Mouse (Mus musculus) v-Abl transformed pro-B cells (cell line): ENCODE results near the gene Kif5a.
"Not testable (repeated sequence)": the region's sequence is repeated elsewhere in the genome, so short reads cannot be mapped to it uniquely, and the experiment has no call there.

Experiments
- in situ Hi-C, 2 experiments: fragments of 400-800 bp; cut with MboI; formaldehyde crosslinking; loops; one replicate each; pipeline ENCODE4 v1.15.1; 2025; ENCODE audit not compliant: unreplicated experiment in 2 of 2

Kif5a gene

DNA sequence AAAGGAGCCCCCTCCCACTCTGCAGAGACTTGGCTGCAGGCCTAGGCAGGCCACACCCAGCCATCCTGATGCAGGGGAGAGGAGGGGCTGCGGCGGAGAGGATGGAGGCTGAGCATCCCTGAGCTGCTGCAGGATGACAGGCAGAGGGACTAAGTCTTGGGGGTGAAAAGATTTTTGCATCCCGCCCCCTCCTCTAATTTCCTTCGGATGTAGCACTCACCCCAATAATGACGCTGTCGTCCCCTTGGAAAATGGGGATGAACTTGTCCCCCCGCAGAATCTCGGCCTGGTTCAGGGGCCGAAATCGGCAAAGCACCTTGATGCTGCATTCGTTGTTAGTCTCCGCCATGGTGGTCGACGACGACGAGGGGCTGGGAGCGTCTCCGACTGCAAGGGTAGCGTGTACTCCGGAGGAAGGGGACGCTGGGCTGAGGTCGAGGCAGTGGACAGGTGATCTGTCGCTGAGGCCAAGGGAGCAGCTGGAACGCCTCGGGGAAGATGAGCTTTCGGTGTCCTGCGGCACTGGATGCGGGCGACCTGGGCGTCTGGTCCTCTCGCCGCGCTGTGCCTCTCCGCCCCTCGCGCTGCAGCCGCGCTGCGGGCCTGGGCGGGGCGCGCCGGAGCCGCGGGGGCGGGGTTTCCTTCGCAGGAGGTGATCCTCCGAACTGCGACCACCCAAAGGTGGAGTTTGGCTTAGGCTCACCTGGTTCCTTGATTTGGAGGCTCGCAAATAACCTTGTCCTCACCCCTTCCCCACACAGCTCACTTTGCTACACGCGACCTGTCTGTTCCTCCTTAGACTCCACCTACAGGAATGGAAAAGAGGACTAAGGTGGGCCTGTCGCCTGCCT is at the start of gene Kif5a:
Gene Kif5a (minus strand): TSS at position 801 of the 851 bp plus-strand sequence.
- in situ Hi-C loops: loop anchor here (5.0 kb wide), 1 partner anchor 50 kb away; the partner anchor contains the start of gene Mars (in 2 of the 2)

- in situ Hi-C loops: loop anchor here (5.0 kb wide), 1 partner anchor 51 kb away; the partner anchor contains the start of gene Kif5a (in 2 of the 2)
Measured at GRCm38 (mm10) chr10:127312858-127313257, 49.7 kb upstream of the Kif5a start.

GRCm38 (mm10) chr10:127312356-127312676 is 49.2 kb upstream of the Kif5a start:
- in situ Hi-C loops: loop anchor here (5.0 kb wide), 1 partner anchor 50 kb away; the partner anchor contains the start of gene Kif5a (in 2 of the 2)

DNA sequence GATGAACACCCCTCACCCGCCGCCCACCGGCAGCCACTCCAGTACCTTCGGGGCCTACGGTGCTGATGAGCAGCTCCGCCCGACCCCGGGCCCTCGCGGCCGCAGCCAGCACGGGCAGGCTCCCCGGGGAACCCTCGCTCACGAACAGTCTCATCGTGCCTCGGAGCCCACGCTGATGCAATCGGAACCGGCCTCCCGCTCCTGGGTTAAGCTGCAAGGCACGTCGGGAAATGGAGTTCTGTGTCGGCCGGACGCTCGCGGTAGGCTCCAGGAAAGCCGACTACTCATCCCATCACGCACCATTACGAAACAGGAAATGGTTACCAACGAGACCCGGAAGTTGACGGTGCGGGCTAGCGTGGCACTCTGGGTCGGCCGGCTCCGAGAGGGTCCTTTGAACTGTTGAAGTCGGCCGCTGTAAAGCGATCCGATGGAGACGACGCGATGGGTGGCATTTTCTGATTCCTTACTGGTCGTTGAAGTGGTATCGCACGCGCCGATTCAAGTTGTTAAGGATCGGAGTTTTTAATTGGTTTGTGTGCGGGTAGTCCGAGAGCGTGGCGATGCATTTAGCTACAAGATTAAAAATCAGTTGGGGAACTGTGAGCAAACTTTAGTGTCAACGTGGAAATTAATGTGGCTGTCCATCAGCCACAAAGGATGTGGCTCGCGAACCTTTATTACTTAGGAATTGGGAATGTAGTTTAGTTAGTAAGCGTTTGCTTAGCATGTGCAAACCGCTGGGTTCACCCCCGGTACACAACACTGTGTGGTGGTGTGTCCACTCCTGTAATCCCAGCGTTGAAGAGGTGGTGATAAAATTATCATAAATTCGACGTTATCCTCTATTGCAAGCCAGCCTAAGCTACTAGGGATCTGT is 48.6 kb upstream of the Kif5a start, which contains the start of gene Mars:
Gene Mars (minus strand): TSS at position 311 of the 880 bp plus-strand sequence.
- in situ Hi-C loops: loop anchor here (5.0 kb wide), 1 partner anchor 49 kb away; the partner anchor contains the start of gene Kif5a (in 2 of the 2)

DNA sequence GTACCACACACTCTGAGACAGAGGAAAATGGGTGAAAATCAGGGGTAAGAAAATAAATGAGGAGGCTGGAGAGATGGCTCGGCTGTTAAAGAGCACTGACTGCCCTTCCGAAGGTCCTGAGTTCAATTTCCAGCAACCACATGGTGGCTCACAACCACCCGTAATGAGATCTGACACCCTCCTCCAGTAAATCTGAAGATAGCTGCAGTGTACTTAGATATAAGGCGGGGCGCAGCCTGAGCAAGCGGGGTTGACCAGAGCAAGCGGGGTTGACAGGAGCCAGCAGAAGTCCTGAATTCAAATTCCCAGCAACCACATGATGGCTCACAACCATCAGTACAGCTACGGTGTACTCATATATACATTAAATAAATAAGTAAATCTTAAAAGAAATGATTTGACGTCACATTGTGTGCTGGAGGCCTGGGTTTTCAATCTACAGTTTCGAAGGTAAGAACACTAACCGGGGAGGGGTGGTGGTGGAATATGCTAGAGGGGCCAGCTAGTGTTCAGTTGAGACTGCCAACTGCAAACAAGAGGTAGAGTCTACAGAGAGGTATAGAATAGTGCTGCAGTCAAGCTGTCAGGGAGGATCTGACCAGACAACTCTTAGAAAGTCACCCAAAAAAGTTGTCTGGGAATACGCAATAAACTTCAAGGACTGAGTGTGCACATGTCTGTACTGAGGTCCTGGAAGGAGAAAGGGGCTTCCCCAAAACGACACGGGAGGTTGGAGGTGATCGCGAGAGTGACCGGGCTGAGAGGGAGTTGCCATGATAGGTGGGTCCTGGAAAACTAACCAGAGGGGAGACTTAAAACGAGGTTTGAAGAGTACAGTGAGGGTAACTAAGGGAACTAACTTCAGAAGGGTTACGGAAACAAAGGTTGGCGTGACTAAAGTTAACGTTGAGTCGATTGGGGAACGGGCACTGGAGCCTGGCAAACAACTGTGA is 47.7 kb upstream of the Kif5a start:
- in situ Hi-C loops: loop anchor here (5.0 kb wide), 1 partner anchor 48 kb away; the partner anchor contains the start of gene Kif5a (in 2 of the 2)

DNA sequence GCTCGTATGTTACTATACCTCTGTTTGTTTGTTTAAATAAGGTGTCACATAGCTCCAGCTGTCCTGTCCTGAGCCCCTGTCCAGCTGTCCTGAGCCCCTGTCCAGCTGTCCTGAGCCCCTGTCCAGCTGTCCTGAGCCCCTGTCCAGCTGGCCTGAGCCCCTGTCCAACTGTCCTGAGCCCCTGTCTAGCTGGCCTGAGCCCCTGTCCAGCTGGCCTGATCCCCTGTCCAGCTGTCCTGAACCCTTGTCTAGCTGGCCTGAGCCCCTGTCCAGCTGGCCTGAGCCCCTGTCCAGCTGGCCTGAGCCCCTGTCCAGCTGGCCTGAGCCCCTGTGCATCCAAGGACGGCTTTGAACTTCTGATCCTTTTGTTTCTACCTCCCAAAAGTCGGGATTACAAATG is 46.0 kb upstream of the Kif5a start:
- in situ Hi-C loops: not testable (repeated sequence)

- in situ Hi-C loops: no loop called here
Measured at GRCm38 (mm10) chr10:127303136-127303535, 40.0 kb upstream of the Kif5a start.

- in situ Hi-C loops: no loop called here
Measured at GRCm38 (mm10) chr10:127300361-127300760, 37.2 kb upstream of the Kif5a start.

GRCm38 (mm10) chr10:127297015-127297871 is 34.1 kb upstream of the Kif5a start:
- in situ Hi-C loops: no loop called here

GRCm38 (mm10) chr10:127295986-127296794 is 33.0 kb upstream of the Kif5a start:
- in situ Hi-C loops: no loop called here

- in situ Hi-C loops: no loop called here
Measured at GRCm38 (mm10) chr10:127294895-127295510, 31.9 kb upstream of the Kif5a start.

DNA sequence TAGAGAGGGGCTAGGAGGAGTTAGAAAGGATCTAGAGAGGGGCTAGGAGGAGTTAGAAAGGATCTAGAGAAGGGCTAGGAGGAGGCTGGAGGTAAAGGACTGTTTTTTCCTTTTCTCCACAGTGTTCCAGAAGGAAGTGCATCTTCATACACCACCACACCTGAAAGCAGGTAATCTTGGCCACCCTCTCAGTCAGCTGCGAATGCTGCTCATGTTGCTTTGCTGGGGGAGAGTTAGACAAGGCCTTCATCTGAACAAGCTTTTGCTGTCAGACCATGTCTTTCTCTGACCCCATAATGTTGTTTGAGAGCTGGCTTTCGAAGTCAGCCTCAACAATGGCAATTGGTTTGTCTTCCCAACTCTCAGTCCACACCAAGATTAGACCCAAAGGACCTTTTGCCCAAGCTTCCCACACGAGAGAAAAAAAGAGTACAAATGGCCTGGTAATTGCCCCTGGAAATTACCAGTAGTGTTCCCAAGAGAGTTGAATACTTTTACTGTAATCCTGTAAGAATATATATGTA is 30.5 kb upstream of the Kif5a start:
- in situ Hi-C loops: no loop called here

DNA sequence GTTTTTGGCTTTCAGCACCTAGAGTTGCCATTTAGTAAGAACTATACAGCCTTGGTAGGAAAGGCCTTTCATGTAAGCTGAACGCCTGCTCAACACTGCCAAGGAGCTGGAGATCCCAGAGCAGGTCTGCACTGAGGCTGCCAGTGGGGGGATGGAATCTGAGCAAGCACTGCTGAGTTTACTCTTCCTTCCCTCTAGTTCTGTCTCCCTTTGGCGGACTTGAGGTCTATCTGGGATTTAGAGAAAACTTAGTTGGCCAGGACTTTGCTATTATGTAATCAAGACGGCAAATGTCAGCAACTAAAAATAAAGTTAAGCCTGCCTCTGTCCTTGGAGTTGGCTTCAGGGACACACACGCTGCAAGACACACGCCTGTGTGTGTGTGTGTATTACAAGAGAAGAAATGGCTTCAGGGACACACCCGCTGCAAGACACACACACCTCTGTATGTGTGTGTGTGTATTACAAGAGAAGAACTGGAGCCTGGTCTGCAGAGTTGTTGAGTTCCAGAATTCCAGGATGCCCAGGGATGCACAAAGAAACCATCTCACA is 29.9 kb upstream of the Kif5a start:
- in situ Hi-C loops: no loop called here

DNA sequence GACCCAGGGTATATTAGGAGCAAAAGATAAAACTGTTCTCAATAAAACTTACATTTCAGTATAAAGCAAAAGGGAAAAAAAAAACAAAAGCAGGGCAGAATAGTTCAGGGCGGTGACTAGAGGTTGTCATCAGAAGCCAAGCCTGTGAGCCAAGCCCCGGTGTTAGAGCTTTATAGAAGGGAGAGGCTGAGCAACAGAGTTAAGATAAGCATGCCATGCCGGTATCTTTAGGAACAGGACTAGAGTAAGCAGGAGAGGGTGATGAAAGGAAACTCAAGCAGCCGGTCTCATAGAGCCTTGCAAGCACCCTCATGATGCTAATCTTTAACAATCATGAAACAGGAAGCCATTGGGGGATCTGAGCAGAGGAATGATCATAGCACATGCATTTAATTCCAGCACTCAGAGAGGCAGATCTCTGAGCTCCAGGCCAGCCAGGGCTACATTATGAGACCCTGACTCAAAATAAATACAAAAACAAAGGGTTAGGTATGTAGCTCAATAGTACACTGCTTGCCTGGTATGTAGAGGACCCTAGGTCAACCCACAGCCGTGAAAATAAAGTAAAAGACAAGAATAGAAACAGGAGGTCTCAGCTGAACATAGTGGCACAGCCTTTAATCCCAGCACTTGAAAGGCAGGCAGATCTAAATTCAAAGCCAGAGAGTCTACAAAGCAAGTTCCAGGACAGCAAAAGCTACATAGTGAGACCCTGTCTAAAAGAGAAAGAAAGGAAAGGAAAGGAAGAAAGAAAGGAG is 28.9 kb upstream of the Kif5a start:
- in situ Hi-C loops: no loop called here

DNA sequence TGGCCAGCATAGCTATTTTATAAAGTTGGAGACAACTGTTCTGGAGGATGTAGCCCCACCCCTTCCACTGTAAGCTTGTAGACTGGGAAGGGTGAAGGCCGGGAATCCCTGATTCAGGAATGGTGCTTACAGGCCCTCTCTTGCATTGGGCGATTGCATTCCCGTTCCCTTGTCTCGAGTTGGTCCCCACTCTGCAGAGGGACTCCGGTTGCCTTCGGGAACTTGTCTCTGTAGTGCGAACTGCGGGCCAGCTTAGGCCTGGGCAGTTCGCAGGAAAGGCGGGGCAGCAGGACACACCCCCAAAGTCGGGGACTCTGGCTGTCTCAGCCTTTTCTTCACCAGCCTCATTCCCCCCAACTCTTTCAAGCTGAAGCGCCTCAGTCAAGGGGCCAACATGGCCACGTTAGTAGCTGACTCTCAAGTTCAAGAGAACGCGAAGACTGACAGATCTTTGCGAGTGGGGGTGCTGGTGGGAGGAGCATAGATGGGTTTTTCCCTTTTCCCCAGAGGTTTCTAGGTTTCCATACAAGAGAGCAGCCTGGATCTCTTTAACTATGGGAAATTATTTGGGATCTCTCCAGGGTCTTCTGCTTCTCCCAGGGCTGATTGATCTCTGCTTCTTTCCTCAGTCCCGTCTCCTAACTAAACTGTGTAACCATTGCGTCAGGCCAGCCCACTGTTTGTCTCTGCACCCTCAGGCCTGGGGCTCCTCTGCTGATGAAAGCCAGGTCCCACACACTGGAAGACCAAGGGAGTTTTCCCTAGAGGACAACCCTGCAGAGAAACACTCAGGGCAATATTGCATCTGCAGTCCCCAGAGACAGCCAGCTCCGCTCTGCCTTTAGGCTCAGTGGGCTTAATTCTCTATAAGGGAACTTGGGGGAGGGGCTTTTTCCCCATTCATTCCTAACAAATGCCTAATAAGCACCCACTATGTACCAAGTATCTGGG is 28.1 kb upstream of the Kif5a start:
- in situ Hi-C loops: no loop called here
